Mouse (Mus musculus) gastrocnemius, postnatal 14 days (tissue): ENCODE measurements around the gene Tmem136. TPM values are rescaled to one million over a fixed set of nuclear protein-coding genes. Genes with fewer than 3 reads are reported as not detected.
A peak's percentile ranks its signal among the peaks of the same experiment; 100 is the strongest.

Source experiments
- DNase-seq: peaks from one replicate; pipeline ENCODE4 v3.0.0; 2021; ENCODE audit warnings: mixed read lengths
- intact Hi-C: fragments of 180-260 bp; cut with DNase I; formaldehyde crosslinking; loops from one replicate; pipeline ENCODE4 v1.15.1; 2025; ENCODE audit warnings: low total_unique reads
- total RNA-seq, 2 experiments: library from RNA; stranded (reverse); gene quantifications; 2 replicates each; pipeline ENCODE4 v1.2.3; 2021

The Tmem136 gene
- total RNA-seq, 2 experiments from 2014 or later: 1.2 TPM

DNA sequence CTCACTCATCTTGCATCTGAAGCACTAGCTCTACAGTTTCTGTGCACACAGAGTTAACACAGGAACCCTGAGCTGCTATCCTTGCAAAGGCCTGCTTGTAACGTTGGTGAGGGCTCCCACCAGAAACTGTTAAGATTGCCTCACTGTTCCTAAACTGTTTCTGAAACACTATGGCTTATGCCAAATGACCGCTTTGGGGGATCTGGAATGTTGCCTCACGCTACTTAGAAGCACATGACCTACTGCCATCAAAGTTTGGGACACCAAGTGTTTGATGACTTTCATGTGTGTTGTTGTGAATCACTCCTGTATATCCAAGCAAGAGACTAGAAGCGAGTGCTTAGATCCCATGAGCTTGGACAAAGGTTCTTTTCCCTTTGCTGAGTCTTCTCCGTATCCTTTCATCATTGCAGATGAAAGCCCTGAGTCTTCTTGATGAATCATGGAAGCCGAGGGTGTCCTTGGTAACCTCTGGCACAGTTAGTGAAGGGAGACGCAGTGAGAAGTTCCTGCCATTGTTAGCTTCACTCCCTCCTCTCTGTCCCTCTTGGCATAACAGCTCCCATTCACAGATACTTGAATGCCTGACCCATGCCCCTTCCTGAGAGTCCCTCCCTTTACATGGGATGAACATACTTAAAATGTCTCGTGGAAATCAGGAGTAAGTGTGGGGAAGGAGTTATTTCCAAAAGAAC, 5.9 kb downstream of the Tmem136 start:
- no peak for DNase-seq
- intact Hi-C loops: no loop called here

DNA sequence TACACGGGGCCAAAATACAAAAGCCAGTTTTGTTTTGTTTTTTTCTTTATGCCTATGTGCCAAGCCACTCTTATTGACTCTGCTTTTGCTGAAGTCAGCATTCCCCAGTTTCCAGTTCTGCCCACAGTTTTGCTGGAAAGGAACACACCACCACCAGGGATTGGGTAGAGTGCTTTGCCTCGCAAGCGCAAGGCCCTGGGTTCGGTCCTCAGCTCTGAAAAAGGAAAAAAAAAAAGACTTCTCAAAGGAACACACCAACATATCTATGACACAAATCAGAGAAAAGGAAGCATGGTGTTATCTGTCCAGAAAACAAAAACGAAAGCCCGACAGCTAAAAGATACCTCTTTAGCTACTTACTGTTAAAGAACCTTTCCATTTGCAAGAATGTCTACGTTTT, 7.2 kb downstream of the Tmem136 start:
- intact Hi-C loops: loop anchor here (5.0 kb wide), 1 partner anchor 112 kb away; no protein-coding TSS in a partner anchor
- DNase-seq: no peak

DNA sequence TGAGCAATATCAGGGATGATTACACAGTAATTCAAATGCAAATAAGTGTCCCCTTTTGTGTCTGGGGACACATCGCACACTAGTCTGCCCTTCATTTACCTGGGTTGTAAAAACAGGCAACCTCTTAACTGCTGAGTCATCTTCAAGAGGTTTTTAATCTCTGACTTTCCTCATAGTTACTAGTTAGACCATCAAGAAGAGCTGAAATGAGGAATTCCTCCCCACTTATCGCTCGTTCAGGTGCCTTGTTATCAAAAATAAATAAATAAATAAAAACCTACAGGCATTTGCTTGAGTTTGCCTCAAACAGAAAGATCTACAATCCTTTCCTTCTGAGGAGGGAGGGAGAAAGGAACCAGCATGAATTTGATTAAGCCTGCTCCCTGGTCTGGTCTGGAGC, 7.6 kb downstream of the Tmem136 start:
- intact Hi-C loops: loop anchor here (5.0 kb wide), 1 partner anchor 111 kb away; no protein-coding TSS in a partner anchor
- no peak for DNase-seq

DNA sequence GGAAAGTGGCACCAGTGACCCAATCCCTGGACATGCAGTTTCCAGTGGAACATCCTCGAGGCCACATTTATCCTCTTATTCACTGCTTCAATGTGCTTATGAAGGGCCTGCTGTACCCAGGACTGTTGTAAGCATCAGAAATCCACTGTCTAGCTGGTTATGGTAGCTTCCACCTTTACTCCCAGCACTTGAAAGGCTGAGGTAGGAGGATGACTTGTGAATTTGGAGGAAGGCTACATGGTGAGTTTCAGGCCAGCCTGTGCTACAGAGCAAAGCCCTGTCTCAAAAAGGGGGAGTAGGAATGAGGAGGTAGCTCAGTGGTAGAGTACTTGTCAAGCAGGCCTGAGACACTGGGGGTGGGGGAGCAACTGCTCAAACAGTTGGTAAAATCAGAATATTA, 8.3 kb downstream of the Tmem136 start:
- intact Hi-C loops: loop anchor here (5.0 kb wide), 1 partner anchor 111 kb away; no protein-coding TSS in a partner anchor
- DNase-seq: no peak

DNA sequence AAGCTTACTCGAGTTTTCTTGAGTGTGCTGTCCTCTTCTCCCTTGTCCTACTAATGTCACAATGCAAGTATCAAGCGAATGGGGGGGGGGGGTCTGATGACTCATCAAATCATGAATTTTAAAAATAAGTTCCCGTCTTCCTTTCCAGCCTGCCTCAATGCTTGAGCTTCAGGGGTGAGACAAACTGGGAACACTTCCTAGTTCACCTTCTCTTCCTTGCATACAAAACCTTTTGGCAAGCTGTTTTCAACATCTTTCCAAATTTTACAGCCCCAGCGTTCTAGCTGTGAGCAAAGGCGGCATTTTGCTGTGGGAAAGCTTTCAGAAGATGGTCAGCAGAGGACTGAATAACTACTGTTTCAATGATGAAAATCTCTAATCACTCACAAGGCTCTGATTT, 8.8 kb downstream of the Tmem136 start:
- DNase-seq: no peak
- intact Hi-C loops: loop anchor here (5.0 kb wide), 1 partner anchor 110 kb away; no protein-coding TSS in a partner anchor

DNA sequence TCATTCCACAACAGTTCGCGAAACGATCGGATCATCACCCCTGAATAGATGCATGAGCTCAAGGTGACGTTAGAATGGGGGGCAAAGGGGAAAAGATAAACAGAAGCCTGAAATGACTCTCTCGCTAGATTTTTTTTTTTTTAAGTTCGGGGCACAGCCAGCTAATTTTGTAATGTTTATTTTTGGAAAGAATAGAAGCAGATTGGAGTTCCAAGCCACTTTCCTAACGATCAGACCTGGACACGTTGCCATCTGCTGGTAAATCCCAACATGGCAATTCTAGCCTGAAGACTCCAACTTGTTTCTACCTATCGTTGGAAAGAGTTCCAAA, 9.2 kb downstream of the Tmem136 start, which contains the start of gene Arhgef12:
Gene Arhgef12, minus strand, starts transcription at position 53 of the 331 bp plus-strand sequence.
- peak; percentile 39 for DNase-seq
- intact Hi-C loops: loop anchor here (5.0 kb wide), 1 partner anchor 110 kb away; no protein-coding TSS in a partner anchor

DNA sequence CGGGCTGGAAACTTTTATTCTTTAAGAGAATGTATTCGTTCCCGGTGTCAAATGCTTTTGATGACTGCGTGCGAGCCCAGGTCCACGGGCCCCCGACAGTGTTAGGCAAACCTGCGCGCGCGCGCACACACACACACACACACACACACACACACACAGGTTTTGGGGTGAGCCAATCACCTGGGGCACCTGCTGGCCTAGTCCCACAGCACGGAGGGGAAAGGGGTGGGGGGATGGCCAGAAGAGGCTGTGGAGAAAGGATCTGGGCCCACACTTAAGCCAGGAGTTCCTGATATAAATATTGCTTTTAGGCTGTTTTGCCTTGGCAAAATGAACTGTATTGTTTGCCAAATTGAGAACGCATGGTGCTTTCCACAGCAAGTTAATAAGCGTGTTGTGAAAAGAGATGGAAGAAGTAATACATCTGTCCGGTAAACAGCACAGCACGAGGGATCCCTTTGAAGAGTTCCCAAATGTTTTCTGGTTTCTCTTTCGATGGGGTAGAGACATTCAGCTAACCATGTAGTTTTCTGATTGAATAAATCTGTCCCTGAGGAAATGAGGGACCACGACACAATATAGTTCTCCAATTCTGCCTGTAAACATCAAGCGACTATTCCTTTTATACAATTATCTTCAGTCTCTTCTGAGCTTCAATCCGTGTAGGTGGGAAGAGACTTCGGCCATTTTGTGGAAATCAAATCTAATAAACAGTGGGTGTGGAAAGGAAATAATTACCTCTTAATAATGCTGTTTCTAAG, 9.8 kb downstream of the Tmem136 start:
- intact Hi-C loops: loop anchor here (5.0 kb wide), 1 partner anchor 109 kb away; no protein-coding TSS in a partner anchor

DNA sequence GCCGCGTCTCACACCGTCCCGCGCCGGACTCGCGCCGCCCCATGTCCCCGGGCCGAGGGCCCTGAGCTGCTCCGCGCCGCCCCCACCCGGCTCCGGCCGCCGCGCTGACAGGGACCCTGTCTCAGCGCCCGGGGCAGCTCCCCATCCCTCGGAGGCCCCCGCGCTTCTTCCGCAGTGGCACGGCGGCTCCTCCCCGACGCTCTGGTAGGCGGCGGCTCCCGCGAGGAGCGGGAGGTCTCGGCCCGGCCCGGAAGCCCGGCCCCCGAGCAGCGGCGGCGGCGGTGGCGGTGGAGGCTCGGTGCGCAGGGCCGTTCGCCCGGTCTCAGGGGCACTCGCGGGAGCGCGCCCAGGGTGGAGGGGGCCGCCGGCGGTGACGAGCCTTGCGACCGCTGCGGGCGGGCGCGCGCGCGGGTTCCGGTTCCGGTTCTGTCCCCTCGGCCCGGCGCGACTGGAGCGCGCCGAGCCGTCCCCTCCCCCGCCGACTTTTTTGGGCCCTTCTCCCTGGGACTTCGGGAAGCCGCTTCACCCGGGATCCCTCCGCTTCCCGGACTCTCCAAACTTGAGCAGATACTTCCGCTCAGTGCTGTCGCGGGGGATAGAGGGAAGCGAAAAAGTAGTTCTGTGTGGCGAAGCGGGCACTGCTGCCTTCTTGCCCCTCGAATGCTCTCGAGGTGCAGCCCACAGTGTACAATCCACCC, 10.6 kb downstream of the Tmem136 start:
- intact Hi-C loops: loop anchor here (5.0 kb wide), 1 partner anchor 109 kb away; no protein-coding TSS in a partner anchor
- DNase-seq: peak; percentile 96

More for the DNA sequence above, 9.8 kb downstream of the Tmem136 start:
- DNase-seq: peak; percentile 36

DNA sequence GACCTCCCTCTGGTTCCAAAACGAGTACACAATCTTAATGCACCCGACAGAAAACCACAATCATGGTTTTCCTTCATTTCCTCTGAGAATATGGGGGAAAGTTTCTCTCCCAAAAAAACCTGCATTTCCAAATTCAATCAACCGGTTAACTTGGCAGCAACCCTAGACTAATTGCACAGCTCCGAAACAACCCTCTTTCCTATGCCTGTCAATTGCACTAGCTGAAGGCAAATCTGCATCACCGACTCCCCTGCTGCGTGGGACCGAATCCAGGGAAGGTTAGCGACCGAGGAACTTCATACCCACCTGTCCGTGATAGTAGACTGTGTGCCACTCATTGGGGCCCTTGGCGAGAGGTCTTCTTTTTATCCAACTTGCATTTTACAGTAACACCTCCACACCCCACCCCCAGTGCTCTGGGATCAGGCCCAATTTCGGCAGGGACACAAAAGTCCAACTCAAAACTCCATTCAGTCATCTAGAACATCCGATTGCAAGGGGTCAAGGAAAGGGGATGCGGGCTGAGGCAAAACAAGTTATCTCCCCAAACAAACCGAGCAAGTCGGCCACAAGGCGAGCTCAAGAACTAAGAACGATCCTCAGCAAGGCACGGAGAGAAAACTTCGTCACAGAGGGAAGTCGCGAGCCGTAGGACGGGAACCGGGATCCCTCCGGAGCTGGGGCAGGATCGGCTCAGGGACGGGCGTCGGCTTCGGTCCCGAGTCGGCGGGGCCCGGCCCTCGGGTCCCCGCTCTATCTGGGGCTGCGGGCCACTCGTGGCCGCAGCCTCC, 11.3 kb downstream of the Tmem136 start:
- peak; percentile 24 for DNase-seq
- intact Hi-C loops: loop anchor here (5.0 kb wide), 1 partner anchor 108 kb away; no protein-coding TSS in a partner anchor

DNA sequence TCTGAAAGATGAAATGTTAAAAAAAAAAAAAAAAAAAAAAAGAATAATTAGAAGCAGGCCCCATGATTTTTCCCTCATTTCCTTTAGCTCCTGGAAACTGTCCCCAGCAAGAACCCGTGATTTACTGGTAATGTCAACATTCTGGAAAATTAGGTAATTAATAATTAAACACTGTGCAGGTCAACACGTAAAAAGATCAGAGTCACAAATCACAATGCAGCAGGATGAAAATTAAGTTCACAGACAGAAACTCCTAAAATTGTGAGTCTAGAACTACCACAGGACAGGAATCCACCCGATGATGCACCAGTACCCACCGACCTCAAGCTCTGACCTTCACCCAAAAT, 11.9 kb downstream of the Tmem136 start:
- no peak for DNase-seq
- intact Hi-C loops: no loop called here

DNA sequence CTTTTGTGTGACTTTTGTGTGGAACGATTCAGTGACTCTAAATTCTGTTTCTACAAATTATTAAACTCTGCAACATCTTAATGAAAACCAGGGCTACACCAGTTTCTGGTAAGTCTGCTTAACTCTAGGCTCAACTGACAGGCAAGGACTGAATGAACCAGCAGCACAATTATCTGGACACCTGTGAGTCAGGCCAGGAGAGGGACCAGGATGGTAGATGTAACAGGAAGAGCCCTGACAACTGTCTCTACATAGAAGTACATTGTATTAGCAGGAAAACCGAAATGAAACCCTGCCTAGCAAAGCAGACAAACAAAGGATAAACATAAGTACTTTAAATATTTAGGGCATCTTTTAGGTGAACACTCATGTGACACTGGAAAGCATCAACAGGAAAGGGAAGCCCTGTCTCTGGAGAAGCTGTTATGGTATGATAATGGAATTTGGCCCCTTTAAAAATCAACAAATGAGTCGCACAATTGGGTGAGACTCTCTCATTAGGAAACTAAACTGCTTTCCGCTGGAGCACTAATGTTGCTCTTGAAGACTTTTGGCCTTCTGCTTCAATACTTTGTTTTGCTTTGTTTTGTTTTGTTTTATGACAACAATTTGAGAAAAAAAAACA, 12.6 kb downstream of the Tmem136 start:
- intact Hi-C loops: no loop called here
- DNase-seq: no peak

DNA sequence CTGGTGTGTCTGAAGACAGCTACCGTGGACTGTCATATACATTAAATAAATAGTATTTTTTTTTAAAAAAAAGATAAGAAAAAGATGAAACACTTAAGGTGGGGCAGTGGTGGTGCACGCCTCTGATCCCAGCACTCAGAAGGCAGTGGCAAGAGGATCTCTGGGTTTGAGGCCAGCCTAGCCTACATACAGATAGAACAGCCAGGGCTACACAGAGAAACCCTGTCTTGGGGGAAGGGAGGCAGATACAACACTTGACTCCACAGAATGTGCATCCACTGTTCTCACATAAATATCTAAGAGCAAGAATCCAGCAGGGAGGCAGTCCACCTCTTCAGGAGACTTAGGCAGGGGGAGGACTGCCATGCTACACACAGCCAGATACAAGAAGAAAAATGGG, 13.4 kb downstream of the Tmem136 start:
- intact Hi-C loops: no loop called here
- DNase-seq: no peak

DNA sequence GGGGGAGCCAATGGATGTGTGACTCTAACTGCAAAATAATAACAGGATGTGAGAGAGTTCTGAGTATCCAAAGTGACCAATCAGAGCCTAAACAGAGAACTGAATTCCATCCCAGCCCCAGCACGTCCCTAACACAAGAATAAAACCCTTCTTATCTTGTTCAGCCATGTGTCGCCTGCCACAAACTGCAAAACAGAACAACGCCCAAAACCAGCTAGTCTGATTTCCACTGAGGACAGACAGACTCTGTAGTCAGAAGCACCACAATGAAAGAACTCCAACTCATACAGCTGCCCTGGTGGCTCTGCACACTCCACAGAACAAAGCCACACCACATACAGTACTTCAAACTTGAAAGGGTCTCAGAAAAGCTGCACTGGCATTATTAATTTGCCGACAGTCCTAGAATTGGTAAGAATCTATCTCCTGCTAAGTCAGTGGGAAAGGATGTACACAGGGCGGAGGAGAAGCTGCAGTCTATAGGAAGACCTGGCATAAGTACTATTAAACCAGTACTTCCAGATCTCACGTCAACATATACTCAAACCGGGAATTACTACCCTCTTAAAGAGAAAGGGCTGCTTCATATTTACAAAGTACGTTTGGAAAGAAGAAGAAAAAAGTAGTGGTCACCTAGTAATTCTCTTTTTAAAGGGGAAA, 14.3 kb downstream of the Tmem136 start:
- no peak for DNase-seq
- intact Hi-C loops: no loop called here

DNA sequence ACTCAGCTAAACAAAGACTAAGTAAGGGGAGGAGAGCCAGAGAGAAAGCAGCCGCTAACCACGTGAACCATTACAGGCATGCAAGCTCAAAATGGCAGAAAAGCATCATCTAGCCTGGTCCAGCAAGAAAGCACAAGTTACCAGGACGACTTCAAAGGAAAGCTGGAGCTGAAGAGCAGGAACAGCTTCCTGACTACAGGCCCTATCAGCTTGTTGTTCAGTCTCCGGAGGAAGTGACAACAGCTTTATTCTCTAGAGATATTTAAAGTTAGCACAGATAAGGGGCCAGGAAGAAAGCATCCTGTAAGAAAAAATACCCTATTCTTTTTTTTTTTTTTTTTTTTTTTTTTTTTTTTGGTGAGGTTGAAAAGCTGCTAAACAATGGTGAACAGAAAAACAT, 17.4 kb downstream of the Tmem136 start:
- no peak for DNase-seq
- intact Hi-C loops: no loop called here

DNA sequence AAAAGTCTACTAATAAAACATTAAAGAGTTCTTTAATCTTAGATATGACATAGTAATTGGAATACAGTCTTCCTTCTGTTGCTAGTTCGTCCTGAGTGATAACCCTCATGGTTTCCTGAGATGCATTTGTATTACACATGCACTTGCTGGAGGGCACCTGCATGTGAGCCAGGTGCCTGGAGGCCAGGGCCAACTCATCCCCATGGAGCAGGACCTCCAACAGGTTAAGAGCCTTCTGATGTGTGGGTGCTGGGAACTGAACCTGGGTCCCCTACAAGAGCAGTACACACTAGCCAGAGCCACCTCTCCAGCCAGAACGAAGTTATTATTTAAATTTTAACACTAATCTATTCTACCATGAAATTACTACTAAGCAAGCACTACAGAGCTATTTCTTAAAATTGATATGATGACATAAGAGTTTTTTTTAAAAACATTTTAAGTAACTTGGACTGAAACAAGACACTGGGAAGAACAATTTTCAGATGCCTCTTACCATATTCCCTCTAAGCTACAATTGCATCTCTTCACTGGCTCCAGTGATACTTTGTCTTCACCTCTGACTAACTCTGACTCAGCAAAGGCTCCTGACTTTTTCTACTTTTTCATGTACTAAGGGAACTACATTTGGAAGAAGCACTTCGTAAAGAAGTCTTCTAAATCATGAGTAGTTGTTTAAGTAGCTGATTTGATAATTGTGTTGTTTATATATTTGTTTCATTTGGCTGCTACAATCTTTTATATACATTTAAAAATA, 18.4 kb downstream of the Tmem136 start:
- intact Hi-C loops: no loop called here

DNA sequence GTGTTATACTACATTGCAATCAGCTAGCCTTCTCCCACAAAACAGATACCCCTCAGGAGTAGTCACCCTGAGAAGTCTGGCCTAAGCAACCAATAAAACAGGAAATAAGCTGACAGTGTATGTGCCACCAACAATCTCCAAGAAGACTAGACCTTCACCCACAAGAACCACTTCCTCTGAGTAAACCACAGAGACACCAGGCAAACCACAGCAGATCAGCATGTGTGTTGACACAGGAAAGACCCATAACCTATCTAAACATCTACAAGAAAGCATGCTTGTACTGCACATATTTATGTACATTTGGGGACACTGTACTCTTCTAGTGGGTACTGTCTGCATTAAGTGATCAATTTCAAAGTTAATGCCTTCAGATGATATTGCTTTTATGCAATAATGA, 20.0 kb downstream of the Tmem136 start:
- DNase-seq: no peak
- intact Hi-C loops: no loop called here

More for the DNA sequence above, 18.4 kb downstream of the Tmem136 start:
- DNase-seq: no peak

DNA sequence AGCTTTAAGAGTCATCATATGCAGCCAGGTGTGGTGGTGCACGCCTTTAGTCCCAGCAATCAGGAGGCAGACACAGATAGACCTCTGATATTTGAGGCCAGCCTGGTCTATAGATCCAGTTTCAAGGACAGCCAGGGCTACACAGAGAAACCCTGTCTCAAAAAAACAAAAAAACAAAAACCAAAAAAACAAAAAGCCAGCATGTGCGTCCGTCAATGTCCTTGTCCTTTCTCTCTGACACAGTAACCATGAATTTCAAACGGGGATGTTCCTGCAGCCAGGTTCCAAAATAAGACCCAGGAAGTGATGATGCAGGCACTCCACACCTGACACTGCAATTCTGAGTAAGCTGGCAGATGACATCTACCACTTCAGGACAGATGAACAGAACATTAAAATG, 21.5 kb downstream of the Tmem136 start:
- intact Hi-C loops: no loop called here

DNA sequence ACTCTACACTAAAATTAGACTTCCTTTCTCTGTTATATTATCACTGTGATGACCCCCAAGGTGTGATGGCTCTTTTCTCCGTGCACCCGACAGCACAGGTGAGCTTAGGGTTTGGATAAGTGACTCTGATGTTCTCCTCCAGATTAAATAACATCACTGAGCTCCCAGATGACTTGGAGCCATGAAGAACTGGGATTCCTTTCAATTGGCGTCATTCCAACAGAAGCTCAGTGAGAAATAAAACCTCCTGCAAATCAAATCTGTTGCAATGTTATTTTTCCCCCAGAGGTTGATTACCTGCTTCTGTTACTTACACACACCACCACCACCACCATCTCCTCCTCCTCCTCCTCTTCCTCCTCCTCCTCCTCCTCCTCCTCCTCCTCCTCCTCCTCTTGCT, 22.6 kb downstream of the Tmem136 start:
- intact Hi-C loops: no loop called here
- DNase-seq: no peak

More for the DNA sequence above, 21.5 kb downstream of the Tmem136 start:
- DNase-seq: no peak
